Mouse (Mus musculus) liver, postnatal 0 days (tissue): Measurements from ENCODE around the gene C2cd3. TPM values are rescaled to one million over a fixed set of nuclear protein-coding genes. Genes with fewer than 3 reads are reported as not detected.

Experiments used
- ATAC-seq: fragments of 200-750 bp; cut with Nextera tagmentation; 2 replicates; pipeline ENCODE4 v1.8.0; 2017; ENCODE audit warnings: mild to moderate bottlenecking, moderate library complexity
- DNase-seq: peaks from one replicate; pipeline ENCODE4 v3.0.0-alpha.2; 2016
- H3K27ac ChIP-seq: fragments of 300-500 bp; sonication (generic); 2 replicates; pipeline ENCODE4 v1.5.1; 2014; ENCODE audit warnings: antibody characterized with exemption, moderate library complexity, mild to moderate bottlenecking, low read depth
- H3K27me3 ChIP-seq: fragments of 300-500 bp; sonication (generic); 2 replicates; pipeline ENCODE4 v1.6.1; 2014; ENCODE audit warnings: low read length, control low read depth, mixed read lengths; ENCODE audit not compliant: insufficient read depth
- H3K36me3 ChIP-seq: fragments of 300-500 bp; sonication (generic); replicated peaks from 2 replicates; pipeline ENCODE4 v1.6.1; 2014; ENCODE audit warnings: mild to moderate bottlenecking, control low read depth, low read length, moderate library complexity, mixed read lengths; ENCODE audit not compliant: insufficient read depth
- H3K4me1 ChIP-seq: fragments of 300-500 bp; sonication (generic); 2 replicates; pipeline ENCODE4 v1.6.1; 2014; ENCODE audit warnings: antibody characterized with exemption, mild to moderate bottlenecking, control low read depth; ENCODE audit not compliant: insufficient read depth
- H3K4me2 ChIP-seq: fragments of 300-500 bp; sonication (generic); 2 replicates; pipeline ENCODE4 v1.6.1; 2014; ENCODE audit warnings: low read depth, mild to moderate bottlenecking, low read length, moderate library complexity, mixed read lengths
- H3K4me3 ChIP-seq: fragments of 300-500 bp; sonication (generic); 2 replicates; pipeline ENCODE4 v1.5.1; 2014; ENCODE audit warnings: low read depth, low read length
- H3K9ac ChIP-seq: fragments of 300-500 bp; sonication (generic); replicated peaks from 2 replicates; pipeline ENCODE4 v1.6.1; 2014; ENCODE audit warnings: mild to moderate bottlenecking, moderate library complexity
- H3K9me3 ChIP-seq: fragments of 300-500 bp; sonication (generic); 2 replicates; pipeline ENCODE4 v1.6.1; 2016; ENCODE audit warnings: mild to moderate bottlenecking, control low read depth, low read length, mixed read lengths
- CTCF ChIP-seq: sonication (generic); IDR thresholded peaks from 2 replicates; pipeline ENCODE4 v1.5.1; 2016; ENCODE audit warnings: antibody characterized with exemption, low read depth
- EP300 ChIP-seq: IDR thresholded peaks from 2 replicates; pipeline ENCODE4 v1.6.1; 2016; ENCODE audit warnings: antibody characterized with exemption, low read depth, mild to moderate bottlenecking
- WGBS: fragments of 180-500 bp; shearing (Covaris S2); extraction: QIAGEN DNeasy Blood & Tissue Kit; methylation state at CpG from one replicate; pipeline ENCODE4 v1.1.7; 2014; ENCODE audit not compliant: insufficient replicate concordance; 5-methylcytosine and 5-hydroxymethylcytosine counted together
- polyA plus RNA-seq: library from polyadenylated mRNA; unstranded; fragments of >200 nt; fragmentation: Nextera tagmentation; extraction: Ambion mirVana; gene quantifications from 2 replicates; pipeline ENCODE4 v1.2.1, GENCODE M21; 2015

Gene C2cd3
- polyA plus RNA-seq, 1 experiment from 2014 or later, result 5.1 TPM

GRCm38 (mm10) chr7:100399231-100399913 lies 27.3 kb downstream of the C2cd3 start:
- WGBS, result 78% methylated on average over 8 of the region's 8 CpGs
- DNase-seq (no peak), ATAC-seq (no peak)
- peaks cover 26% of the 10 kb centered on the region for H3K36me3 ChIP-seq
- no peak overlapping the region for H3K9ac ChIP-seq
- H3K4me1 ChIP-seq, result no peaks in the 10 kb centered on the region
- H3K27ac ChIP-seq, result no peak overlapping the region
- no peak for TF ChIP-seq EP300
- TF ChIP-seq CTCF, result no peak
- no peak overlapping the region for H3K4me2 ChIP-seq
- H3K9me3 ChIP-seq, result no peaks in the 10 kb centered on the region
- no peaks in the 10 kb centered on the region for H3K27me3 ChIP-seq
- H3K4me3 ChIP-seq, result no peak overlapping the region

- Histone ChIP-seq H3K9ac (no peak overlapping the region), H3K27me3 (no peaks in the 10 kb centered on the region), H3K27ac (no peak overlapping the region), H3K36me3 (peaks cover 23% of the 10 kb centered on the region), H3K9me3 (no peaks in the 10 kb centered on the region), H3K4me3 (no peak overlapping the region), H3K4me2 (no peak overlapping the region), H3K4me1 (no peaks in the 10 kb centered on the region)
- no peak for DNase-seq
- WGBS, result 65% methylated on average over 4 of the region's 4 CpGs
- TF ChIP-seq CTCF (no peak), EP300 (no peak)
- ATAC-seq, result no peak
Measured at GRCm38 (mm10) chr7:100400899-100401539, 29.0 kb downstream of the C2cd3 start.

GRCm38 (mm10) chr7:100402715-100403114 lies 30.7 kb downstream of the C2cd3 start:
- Histone ChIP-seq H3K27ac (no peak overlapping the region), H3K27me3 (no peaks in the 10 kb centered on the region), H3K4me2 (no peak overlapping the region), H3K9me3 (no peaks in the 10 kb centered on the region), H3K36me3 (peaks cover 36% of the 10 kb centered on the region), H3K4me1 (no peaks in the 10 kb centered on the region), H3K4me3 (no peak overlapping the region), H3K9ac (no peak overlapping the region)
- DNase-seq, result no peak
- 93% methylated on average over 4 of the region's 4 CpGs for WGBS
- ATAC-seq, result no peak
- TF ChIP-seq EP300 (no peak), CTCF (no peak)

- WGBS, result 91% methylated on average over 5 of the region's 5 CpGs
- no peak overlapping the region for H3K27ac ChIP-seq
- H3K27me3 ChIP-seq, result no peaks in the 10 kb centered on the region
- H3K9me3 ChIP-seq, result no peaks in the 10 kb centered on the region
- H3K4me3 ChIP-seq, result no peak overlapping the region
- TF ChIP-seq EP300 (no peak), CTCF (no peak)
- no peak overlapping the region for H3K4me2 ChIP-seq
- H3K36me3 ChIP-seq, result peaks cover 46% of the 10 kb centered on the region
- no peak overlapping the region for H3K9ac ChIP-seq
- no peaks in the 10 kb centered on the region for H3K4me1 ChIP-seq
- ATAC-seq (no peak), DNase-seq (no peak)
Measured at GRCm38 (mm10) chr7:100407677-100408076, 35.6 kb downstream of the C2cd3 start.

- no peaks in the 10 kb centered on the region for H3K27me3 ChIP-seq
- H3K9ac ChIP-seq, result no peak overlapping the region
- no peak overlapping the region for H3K4me3 ChIP-seq
- no peak for TF ChIP-seq EP300
- no peak for TF ChIP-seq CTCF
- DNase-seq, result no peak
- no peak overlapping the region for H3K27ac ChIP-seq
- WGBS, result 88% methylated on average over 4 of the region's 4 CpGs
- H3K36me3 ChIP-seq, result peaks cover 49% of the 10 kb centered on the region
- H3K4me1 ChIP-seq, result no peaks in the 10 kb centered on the region
- H3K4me2 ChIP-seq, result no peak overlapping the region
- H3K9me3 ChIP-seq, result no peaks in the 10 kb centered on the region
- ATAC-seq, result no peak
Measured at GRCm38 (mm10) chr7:100408684-100409083, 36.7 kb downstream of the C2cd3 start.

GRCm38 (mm10) chr7:100425795-100426194 lies 53.8 kb downstream of the C2cd3 start:
- TF ChIP-seq CTCF, result no peak
- TF ChIP-seq EP300, result no peak
- Histone ChIP-seq H3K4me3 (no peak overlapping the region), H3K4me1 (no peaks in the 10 kb centered on the region), H3K27me3 (no peaks in the 10 kb centered on the region), H3K36me3 (peaks cover 53% of the 10 kb centered on the region), H3K9ac (no peak overlapping the region), H3K4me2 (no peak overlapping the region), H3K27ac (no peak overlapping the region), H3K9me3 (no peaks in the 10 kb centered on the region)
- WGBS, result 85% methylated on average over 3 of the region's 3 CpGs
- ATAC-seq (no peak), DNase-seq (no peak)
